Mouse (Mus musculus): Measurements from ENCODE around the gene Nlgn1. TPM values are rescaled to one million over a fixed set of nuclear protein-coding genes. Genes with fewer than 3 reads are reported as not detected.

The Nlgn1 gene
- polyA plus RNA-seq, 1 experiment from 2014 or later = 1.6 TPM

- H3K36me3 ChIP-seq (ENCODE audit: control insufficient read depth, insufficient read depth, low read length) = no peaks in the 10 kb centered on the region
- 78% methylated on average over 2 of the region's 2 CpGs for WGBS
These were observed 364.7 kb downstream of the Nlgn1 start for GRCm38 (mm10) chr3:25967546-25967945.

GRCm38 (mm10) chr3:25964237-25964636 is 368.0 kb downstream of the Nlgn1 start:
- no peak overlapping the region for H3K27ac ChIP-seq (ENCODE audit: low read length)
- WGBS = 84% methylated on average over 3 of the region's 3 CpGs

More at GRCm38 (mm10) chr3:25967546-25967945, 364.7 kb downstream of the Nlgn1 start:
- Histone ChIP-seq H3K9me3 (replicated peaks; ENCODE audit: control insufficient read depth, low read length) (no peaks in the 10 kb centered on the region), H3K9ac (ENCODE audit: low read length) (no peak overlapping the region), H3K4me2 (ENCODE audit: low read depth, low read length) (no peak overlapping the region), H3K27me3 (ENCODE audit: control insufficient read depth, insufficient read depth, low read length) (no peaks in the 10 kb centered on the region), H3K4me1 (ENCODE audit: control insufficient read depth, insufficient read depth, low read length) (no peaks in the 10 kb centered on the region), H3K4me3 (replicated peaks; ENCODE audit: low read length) (no peak overlapping the region), H3K27ac (ENCODE audit: low read length) (no peak overlapping the region)
- no peak for ATAC-seq (ENCODE audit: insufficient read depth, low FRiP score)

GRCm38 (mm10) chr3:25963568-25963967 is 368.7 kb downstream of the Nlgn1 start:
- H3K4me1 ChIP-seq (ENCODE audit: control insufficient read depth, insufficient read depth, low read length) = no peaks in the 10 kb centered on the region
- no peak overlapping the region for H3K9ac ChIP-seq (ENCODE audit: low read length)
- no peak overlapping the region for H3K4me3 ChIP-seq (replicated peaks; ENCODE audit: low read length)
- no peaks in the 10 kb centered on the region for H3K27me3 ChIP-seq (ENCODE audit: control insufficient read depth, insufficient read depth, low read length)
- no peak overlapping the region for H3K27ac ChIP-seq (ENCODE audit: low read length)
- WGBS = 37% methylated on average over 2 of the region's 2 CpGs
- no peaks in the 10 kb centered on the region for H3K9me3 ChIP-seq (replicated peaks; ENCODE audit: control insufficient read depth, low read length)
- ATAC-seq (ENCODE audit: insufficient read depth, low FRiP score) = no peak
- H3K4me2 ChIP-seq (ENCODE audit: low read depth, low read length) = no peak overlapping the region
- no peaks in the 10 kb centered on the region for H3K36me3 ChIP-seq (ENCODE audit: control insufficient read depth, insufficient read depth, low read length)

More at GRCm38 (mm10) chr3:25964237-25964636, 368.0 kb downstream of the Nlgn1 start:
- Histone ChIP-seq H3K27me3 (ENCODE audit: control insufficient read depth, insufficient read depth, low read length) (no peaks in the 10 kb centered on the region), H3K4me1 (ENCODE audit: control insufficient read depth, insufficient read depth, low read length) (no peaks in the 10 kb centered on the region), H3K36me3 (ENCODE audit: control insufficient read depth, insufficient read depth, low read length) (no peaks in the 10 kb centered on the region), H3K4me3 (replicated peaks; ENCODE audit: low read length) (no peak overlapping the region), H3K4me2 (ENCODE audit: low read depth, low read length) (no peak overlapping the region), H3K9ac (ENCODE audit: low read length) (no peak overlapping the region), H3K9me3 (replicated peaks; ENCODE audit: control insufficient read depth, low read length) (no peaks in the 10 kb centered on the region)
- ATAC-seq (ENCODE audit: insufficient read depth, low FRiP score) = no peak

GRCm38 (mm10) chr3:25916535-25916934 is 415.7 kb downstream of the Nlgn1 start:
- 75% methylated on average over 5 of the region's 5 CpGs for WGBS
- H3K4me1 ChIP-seq (ENCODE audit: control insufficient read depth, insufficient read depth, low read length) = no peaks in the 10 kb centered on the region
- no peaks in the 10 kb centered on the region for H3K9me3 ChIP-seq (replicated peaks; ENCODE audit: control insufficient read depth, low read length)
- no peaks in the 10 kb centered on the region for H3K36me3 ChIP-seq (ENCODE audit: control insufficient read depth, insufficient read depth, low read length)
- no peak for ATAC-seq (ENCODE audit: insufficient read depth, low FRiP score)
- H3K27ac ChIP-seq (ENCODE audit: low read length) = no peak overlapping the region
- H3K9ac ChIP-seq (ENCODE audit: low read length) = no peak overlapping the region
- H3K4me3 ChIP-seq (replicated peaks; ENCODE audit: low read length) = no peak overlapping the region
- H3K4me2 ChIP-seq (ENCODE audit: low read depth, low read length) = no peak overlapping the region
- no peaks in the 10 kb centered on the region for H3K27me3 ChIP-seq (ENCODE audit: control insufficient read depth, insufficient read depth, low read length)

- Histone ChIP-seq H3K4me3 (replicated peaks; ENCODE audit: low read length) (no peak overlapping the region), H3K9me3 (replicated peaks; ENCODE audit: control insufficient read depth, low read length) (no peaks in the 10 kb centered on the region), H3K36me3 (ENCODE audit: control insufficient read depth, insufficient read depth, low read length) (no peaks in the 10 kb centered on the region), H3K27me3 (ENCODE audit: control insufficient read depth, insufficient read depth, low read length) (no peaks in the 10 kb centered on the region), H3K4me1 (ENCODE audit: control insufficient read depth, insufficient read depth, low read length) (no peaks in the 10 kb centered on the region), H3K4me2 (ENCODE audit: low read depth, low read length) (no peak overlapping the region), H3K27ac (ENCODE audit: low read length) (no peak overlapping the region), H3K9ac (ENCODE audit: low read length) (no peak overlapping the region)
- ATAC-seq (ENCODE audit: insufficient read depth, low FRiP score) = no peak
- WGBS = 77% methylated on average over 2 of the region's 2 CpGs
These were observed 417.7 kb downstream of the Nlgn1 start for GRCm38 (mm10) chr3:25914365-25915065.

GRCm38 (mm10) chr3:25903140-25903809 is 429.0 kb downstream of the Nlgn1 start:
- no peak for ATAC-seq (ENCODE audit: insufficient read depth, low FRiP score)
- no peaks in the 10 kb centered on the region for H3K27me3 ChIP-seq (ENCODE audit: control insufficient read depth, insufficient read depth, low read length)
- H3K9me3 ChIP-seq (replicated peaks; ENCODE audit: control insufficient read depth, low read length) = no peaks in the 10 kb centered on the region
- H3K4me3 ChIP-seq (replicated peaks; ENCODE audit: low read length) = no peak overlapping the region
- no peaks in the 10 kb centered on the region for H3K36me3 ChIP-seq (ENCODE audit: control insufficient read depth, insufficient read depth, low read length)
- no peak overlapping the region for H3K27ac ChIP-seq (ENCODE audit: low read length)
- H3K4me1 ChIP-seq (ENCODE audit: control insufficient read depth, insufficient read depth, low read length) = no peaks in the 10 kb centered on the region
- H3K9ac ChIP-seq (ENCODE audit: low read length) = no peak overlapping the region
- 76% methylated on average over 11 of the region's 11 CpGs for WGBS
- no peak overlapping the region for H3K4me2 ChIP-seq (ENCODE audit: low read depth, low read length)

GRCm38 (mm10) chr3:25897456-25897855 is 434.8 kb downstream of the Nlgn1 start:
- Histone ChIP-seq H3K9me3 (replicated peaks; ENCODE audit: control insufficient read depth, low read length) (no peaks in the 10 kb centered on the region), H3K4me3 (replicated peaks; ENCODE audit: low read length) (no peak overlapping the region), H3K27me3 (ENCODE audit: control insufficient read depth, insufficient read depth, low read length) (no peaks in the 10 kb centered on the region), H3K9ac (ENCODE audit: low read length) (no peak overlapping the region), H3K36me3 (ENCODE audit: control insufficient read depth, insufficient read depth, low read length) (no peaks in the 10 kb centered on the region), H3K4me1 (ENCODE audit: control insufficient read depth, insufficient read depth, low read length) (no peaks in the 10 kb centered on the region), H3K4me2 (ENCODE audit: low read depth, low read length) (no peak overlapping the region), H3K27ac (ENCODE audit: low read length) (no peak overlapping the region)
- no peak for ATAC-seq (ENCODE audit: insufficient read depth, low FRiP score)

GRCm38 (mm10) chr3:25884797-25885196 is 447.5 kb downstream of the Nlgn1 start:
- H3K4me3 ChIP-seq (replicated peaks; ENCODE audit: low read length) = no peak overlapping the region
- H3K27me3 ChIP-seq (ENCODE audit: control insufficient read depth, insufficient read depth, low read length) = no peaks in the 10 kb centered on the region
- H3K27ac ChIP-seq (ENCODE audit: low read length) = no peak overlapping the region
- no peak overlapping the region for H3K9ac ChIP-seq (ENCODE audit: low read length)
- 65% methylated on average over 2 of the region's 2 CpGs for WGBS
- no peaks in the 10 kb centered on the region for H3K9me3 ChIP-seq (replicated peaks; ENCODE audit: control insufficient read depth, low read length)
- no peaks in the 10 kb centered on the region for H3K36me3 ChIP-seq (ENCODE audit: control insufficient read depth, insufficient read depth, low read length)
- no peak overlapping the region for H3K4me2 ChIP-seq (ENCODE audit: low read depth, low read length)
- no peaks in the 10 kb centered on the region for H3K4me1 ChIP-seq (ENCODE audit: control insufficient read depth, insufficient read depth, low read length)
- ATAC-seq (ENCODE audit: insufficient read depth, low FRiP score) = no peak

- H3K9ac ChIP-seq (ENCODE audit: low read length) = no peak overlapping the region
- ATAC-seq (ENCODE audit: insufficient read depth, low FRiP score) = no peak
These were observed 463.1 kb downstream of the Nlgn1 start for GRCm38 (mm10) chr3:25869161-25869560.

More at GRCm38 (mm10) chr3:25869161-25869560, 463.1 kb downstream of the Nlgn1 start:
- H3K27me3 ChIP-seq (ENCODE audit: control insufficient read depth, insufficient read depth, low read length) = no peaks in the 10 kb centered on the region
- H3K4me2 ChIP-seq (ENCODE audit: low read depth, low read length) = no peak overlapping the region
- H3K27ac ChIP-seq (ENCODE audit: low read length) = no peak overlapping the region
- no peak overlapping the region for H3K4me3 ChIP-seq (replicated peaks; ENCODE audit: low read length)
- no peaks in the 10 kb centered on the region for H3K4me1 ChIP-seq (ENCODE audit: control insufficient read depth, insufficient read depth, low read length)
- no peaks in the 10 kb centered on the region for H3K36me3 ChIP-seq (ENCODE audit: control insufficient read depth, insufficient read depth, low read length)
- no peaks in the 10 kb centered on the region for H3K9me3 ChIP-seq (replicated peaks; ENCODE audit: control insufficient read depth, low read length)
